Mouse (Mus musculus) midbrain, embryonic 14.5 days (tissue): ENCODE data around the gene B4galnt3. TPM values are rescaled to one million over a fixed set of nuclear protein-coding genes. Genes with fewer than 3 reads are reported as not detected.

Experiments used
- ATAC-seq: fragments of 200-750 bp; cut with Nextera tagmentation; 2 replicates; pipeline ENCODE4 v1.8.0; 2017; ENCODE audit warnings: moderate number of reproducible peaks, moderate library complexity; ENCODE audit not compliant: low FRiP score, low TSS enrichment
- DNase-seq: peaks from one replicate; pipeline ENCODE4 v3.0.0-alpha.2; 2015
- H3K27ac ChIP-seq: fragments of 300-500 bp; sonication (generic); replicated peaks from 2 replicates; pipeline ENCODE4 v1.5.1; 2014; ENCODE audit warnings: mild to moderate bottlenecking, low read depth, low read length, moderate library complexity
- H3K27me3 ChIP-seq: fragments of 300-500 bp; sonication (generic); 2 replicates; pipeline ENCODE4 v1.6.1; 2014; ENCODE audit warnings: low read length, control low read depth, mixed read lengths; ENCODE audit not compliant: control insufficient read depth, insufficient read depth
- H3K36me3 ChIP-seq: fragments of 300-500 bp; sonication (generic); 2 replicates; pipeline ENCODE4 v1.6.1; 2014; ENCODE audit warnings: low read length, control low read depth; ENCODE audit not compliant: control insufficient read depth, insufficient read depth
- H3K4me1 ChIP-seq: fragments of 300-500 bp; sonication (generic); 2 replicates; pipeline ENCODE4 v1.6.1; 2014; ENCODE audit warnings: mild to moderate bottlenecking, antibody characterized with exemption, low read length, control low read depth; ENCODE audit not compliant: control insufficient read depth, insufficient read depth
- H3K4me2 ChIP-seq: fragments of 300-500 bp; sonication (generic); 2 replicates; pipeline ENCODE4 v1.6.1; 2014; ENCODE audit warnings: mild to moderate bottlenecking, low read length, moderate library complexity
- H3K4me3 ChIP-seq: fragments of 300-500 bp; sonication (generic); replicated peaks from 2 replicates; pipeline ENCODE4 v1.5.1; 2014; ENCODE audit warnings: low read depth, low read length
- H3K9ac ChIP-seq: fragments of 300-500 bp; sonication (generic); replicated peaks from 2 replicates; pipeline ENCODE4 v1.6.1; 2014; ENCODE audit warnings: mild to moderate bottlenecking, low read length, moderate library complexity
- H3K9me3 ChIP-seq: fragments of 300-500 bp; sonication (generic); 2 replicates; pipeline ENCODE4 v1.6.1; 2016; ENCODE audit warnings: low read length, control low read depth, mixed read lengths; ENCODE audit not compliant: control insufficient read depth
- WGBS: fragments of 180-500 bp; shearing (Covaris S2); extraction: QIAGEN DNeasy Blood & Tissue Kit; methylation state at CpG from one replicate; pipeline ENCODE4 v1.1.7; 2014; 5-methylcytosine and 5-hydroxymethylcytosine counted together
- polyA plus RNA-seq: library from polyadenylated mRNA; unstranded; fragments of >200 nt; fragmentation: Nextera tagmentation; extraction: Ambion mirVana; gene quantifications from 2 replicates; pipeline ENCODE4 v1.2.1, GENCODE M21; 2014

The B4galnt3 gene
- polyA plus RNA-seq, 1 experiment from 2014 or later: not detected

DNA sequence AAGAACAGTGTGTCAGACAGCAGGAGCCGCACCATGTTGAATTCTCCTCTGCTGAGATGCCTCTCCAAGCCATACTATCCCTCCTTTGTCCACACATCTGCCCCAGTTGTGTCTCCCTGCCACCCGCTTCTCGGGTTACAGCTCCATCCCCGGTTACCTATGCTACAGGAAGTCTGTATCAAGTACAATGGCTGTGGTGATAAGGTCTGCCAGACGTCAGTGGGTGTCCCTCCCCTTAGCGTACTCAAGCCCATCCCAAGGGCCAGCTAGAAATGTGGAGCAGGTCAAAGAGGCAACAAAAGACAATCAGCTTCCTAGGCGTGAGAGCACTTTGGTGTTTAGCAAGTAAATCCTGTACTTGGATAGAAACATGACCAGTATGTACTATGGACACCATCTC lies 5.8 kb downstream of the B4galnt3 start:
- Histone ChIP-seq H3K27me3 (peaks cover 11% of the 10 kb centered on the region), H3K4me2 (no peak overlapping the region), H3K27ac (no peak overlapping the region), H3K4me3 (no peak overlapping the region), H3K9ac (no peak overlapping the region), H3K36me3 (no peaks in the 10 kb centered on the region), H3K4me1 (no peaks in the 10 kb centered on the region), H3K9me3 (no peaks in the 10 kb centered on the region)
- ATAC-seq (no peak), DNase-seq (no peak)
- WGBS: 48% methylated on average over 7 of the region's 7 CpGs

DNA sequence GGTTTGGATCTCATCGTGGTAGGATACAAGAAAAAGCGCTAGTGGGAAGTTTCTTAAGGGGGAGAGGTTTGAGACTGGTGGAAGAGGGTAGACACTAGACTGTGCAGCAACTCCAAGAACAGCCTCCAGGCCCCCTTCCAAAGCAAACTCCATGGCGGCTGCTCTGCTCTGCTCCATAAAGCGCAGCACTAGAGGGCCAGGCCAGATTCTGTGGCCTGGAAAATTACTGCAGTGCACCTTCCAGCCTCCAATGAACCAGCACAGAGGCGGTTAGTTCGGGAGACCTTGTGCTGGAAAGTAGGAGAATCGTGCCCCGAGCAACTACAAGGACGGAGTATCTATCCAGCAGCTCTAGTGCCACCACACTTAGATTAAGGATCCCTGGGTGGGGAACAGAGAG lies 7.1 kb downstream of the B4galnt3 start:
- Histone ChIP-seq H3K9me3 (no peaks in the 10 kb centered on the region), H3K36me3 (no peaks in the 10 kb centered on the region), H3K9ac (no peak overlapping the region), H3K4me2 (no peak overlapping the region), H3K4me1 (no peaks in the 10 kb centered on the region), H3K27ac (no peak overlapping the region), H3K4me3 (no peak overlapping the region), H3K27me3 (no peaks in the 10 kb centered on the region)
- ATAC-seq (no peak), DNase-seq (no peak)
- 85% methylated on average over 9 of the region's 9 CpGs for WGBS

DNA sequence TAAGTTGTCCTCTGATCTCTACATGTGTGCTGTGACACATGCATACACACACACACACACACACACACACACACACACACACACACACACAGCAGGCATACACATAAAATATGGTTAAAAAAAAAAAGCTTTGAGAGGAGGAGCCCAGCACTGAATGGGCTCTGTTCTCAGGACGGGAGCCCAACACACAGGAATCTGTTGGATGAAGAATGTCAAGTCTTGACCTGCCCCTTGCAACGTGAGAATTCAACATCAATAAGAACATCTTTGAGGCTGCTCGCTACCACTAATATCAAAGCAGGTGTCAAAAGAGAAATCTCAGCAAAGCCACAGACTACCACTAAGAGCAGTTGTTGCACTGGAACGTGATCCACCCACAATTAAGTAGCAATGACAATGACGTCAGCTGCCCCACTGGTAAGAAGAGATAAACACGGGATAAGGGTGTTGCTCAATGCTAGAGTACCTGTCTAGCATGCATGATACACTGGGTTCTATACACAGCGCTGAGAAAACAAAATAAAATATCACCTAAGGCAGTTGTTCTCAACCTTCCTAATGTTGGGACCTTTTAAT lies 17.4 kb downstream of the B4galnt3 start:
- DNase-seq: no peak
- no peak for ATAC-seq
- no peaks in the 10 kb centered on the region for H3K27me3 ChIP-seq
- no peaks in the 10 kb centered on the region for H3K36me3 ChIP-seq
- no peak overlapping the region for H3K27ac ChIP-seq
- no peak overlapping the region for H3K4me3 ChIP-seq
- H3K4me1 ChIP-seq: no peaks in the 10 kb centered on the region
- no peak overlapping the region for H3K4me2 ChIP-seq
- H3K9ac ChIP-seq: no peak overlapping the region
- H3K9me3 ChIP-seq: no peaks in the 10 kb centered on the region
- WGBS: 86% methylated on average over 7 of the region's 7 CpGs

DNA sequence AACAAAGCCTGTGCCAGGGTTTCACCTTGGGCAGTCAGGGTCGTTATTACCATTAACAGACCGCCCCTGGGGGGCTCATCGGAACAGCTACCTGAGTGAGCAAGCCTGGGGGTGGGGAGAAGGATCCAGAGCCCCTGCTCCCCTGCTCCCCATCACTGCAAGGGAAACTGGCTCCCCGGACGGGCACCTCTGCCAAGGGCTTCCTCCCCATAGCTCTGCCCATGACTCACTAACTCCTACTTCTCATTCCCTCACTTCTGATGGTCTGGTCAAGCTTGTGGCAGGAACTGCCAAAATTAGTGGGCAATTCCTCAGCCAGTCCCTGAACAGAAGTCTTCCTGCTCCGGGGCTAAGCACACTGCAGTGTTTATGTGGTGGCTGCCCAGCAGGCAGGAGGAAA lies 19.1 kb downstream of the B4galnt3 start:
- H3K9ac ChIP-seq: no peak overlapping the region
- DNase-seq (no peak), ATAC-seq (no peak)
- H3K36me3 ChIP-seq: no peaks in the 10 kb centered on the region
- WGBS: 73% methylated on average over 6 of the region's 6 CpGs
- H3K27me3 ChIP-seq: no peaks in the 10 kb centered on the region
- no peak overlapping the region for H3K27ac ChIP-seq
- H3K4me3 ChIP-seq: no peak overlapping the region
- H3K9me3 ChIP-seq: no peaks in the 10 kb centered on the region
- H3K4me1 ChIP-seq: no peaks in the 10 kb centered on the region
- H3K4me2 ChIP-seq: no peak overlapping the region

DNA sequence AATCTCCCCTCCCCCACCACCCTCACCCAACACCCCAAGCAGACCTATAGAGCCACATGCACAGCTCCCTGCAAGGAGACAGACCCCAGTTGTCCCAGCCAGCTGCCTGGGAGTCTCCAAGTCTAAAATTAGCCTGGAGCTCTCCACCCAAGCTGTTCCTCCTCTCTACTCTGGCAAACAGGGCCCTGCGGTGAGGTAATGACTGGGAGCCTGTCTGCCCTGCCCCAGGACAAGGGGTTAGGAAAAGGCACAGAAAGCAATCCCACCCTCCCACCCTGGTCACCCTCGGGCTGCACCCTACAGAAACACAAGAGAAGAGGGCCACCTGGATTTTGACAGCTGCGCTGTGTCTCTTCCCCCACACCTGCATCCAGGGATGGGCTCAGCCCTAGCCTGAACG lies 19.5 kb downstream of the B4galnt3 start:
- 70% methylated on average over 4 of the region's 4 CpGs for WGBS
- Histone ChIP-seq H3K9me3 (no peaks in the 10 kb centered on the region), H3K27ac (no peak overlapping the region), H3K4me2 (no peak overlapping the region), H3K4me3 (no peak overlapping the region), H3K9ac (no peak overlapping the region), H3K36me3 (no peaks in the 10 kb centered on the region), H3K4me1 (no peaks in the 10 kb centered on the region), H3K27me3 (no peaks in the 10 kb centered on the region)
- ATAC-seq (no peak), DNase-seq (no peak)

DNA sequence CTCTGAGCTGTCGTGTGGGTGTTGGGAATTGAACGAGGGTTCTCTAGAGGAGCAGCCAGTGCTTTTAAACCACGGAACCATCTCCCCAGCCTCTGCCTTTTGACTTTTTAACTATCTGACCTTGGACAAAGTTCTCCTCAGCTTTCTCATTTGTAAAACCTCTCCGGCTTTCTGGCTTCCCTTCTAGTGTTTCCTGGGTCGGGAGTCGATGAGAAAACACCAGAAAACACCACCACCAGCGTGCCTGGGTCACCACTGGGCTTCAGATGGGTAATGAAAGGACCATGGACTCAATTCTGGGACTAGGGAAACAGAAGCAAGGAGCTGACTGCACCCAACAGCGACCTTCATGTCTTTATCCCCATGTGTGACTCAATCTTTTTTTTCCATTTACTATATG lies 20.2 kb downstream of the B4galnt3 start:
- WGBS: 82% methylated on average over 8 of the region's 8 CpGs
- Histone ChIP-seq H3K27me3 (no peaks in the 10 kb centered on the region), H3K9ac (no peak overlapping the region), H3K4me1 (no peaks in the 10 kb centered on the region), H3K4me2 (no peak overlapping the region), H3K9me3 (no peaks in the 10 kb centered on the region), H3K36me3 (no peaks in the 10 kb centered on the region), H3K27ac (no peak overlapping the region), H3K4me3 (no peak overlapping the region)
- no peak for DNase-seq
- ATAC-seq: no peak

DNA sequence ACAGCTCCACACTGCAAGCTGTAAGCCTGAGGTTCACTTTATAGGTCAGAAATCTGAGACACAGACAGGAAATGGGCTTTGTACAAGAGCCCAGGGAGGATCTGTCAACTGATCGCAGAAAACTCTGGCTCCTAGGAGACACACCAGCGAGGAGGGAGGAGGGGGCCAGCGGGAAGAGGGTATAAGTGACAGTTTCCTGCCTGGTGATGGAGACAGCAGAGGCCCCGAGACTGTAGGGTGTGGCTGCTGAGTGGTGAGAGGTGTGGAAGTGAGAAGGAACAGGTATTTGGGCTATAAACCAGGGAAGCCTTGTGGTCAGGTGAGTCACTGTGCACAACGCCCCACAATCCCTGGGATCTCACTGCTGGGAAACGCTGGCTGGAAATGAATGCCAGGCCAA lies 30.2 kb downstream of the B4galnt3 start:
- Histone ChIP-seq H3K4me3 (no peak overlapping the region), H3K4me2 (no peak overlapping the region), H3K27ac (no peak overlapping the region), H3K9me3 (no peaks in the 10 kb centered on the region), H3K36me3 (no peaks in the 10 kb centered on the region), H3K27me3 (no peaks in the 10 kb centered on the region), H3K4me1 (no peaks in the 10 kb centered on the region), H3K9ac (no peak overlapping the region)
- DNase-seq (no peak), ATAC-seq (no peak)
- WGBS: 80% methylated on average over 6 of the region's 6 CpGs

DNA sequence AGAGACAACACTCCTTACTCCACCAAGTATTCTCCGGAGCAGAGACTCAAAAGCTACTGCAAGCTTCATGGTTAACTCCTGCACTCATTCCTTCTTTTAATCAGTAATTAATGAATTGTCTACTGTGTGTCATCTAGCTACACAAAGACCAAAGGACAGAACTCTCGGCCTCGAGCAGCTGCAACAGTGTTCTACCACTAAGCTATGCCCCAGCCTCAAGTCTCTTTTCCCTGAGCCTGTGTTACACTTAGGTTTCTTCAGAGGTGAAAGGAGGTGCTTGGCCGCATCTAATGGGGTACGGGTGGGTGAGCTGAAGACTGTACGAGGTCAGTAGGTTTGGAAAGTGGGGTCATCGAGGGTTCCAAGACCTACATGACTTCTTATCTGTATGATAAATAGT lies 30.8 kb downstream of the B4galnt3 start:
- WGBS: 86% methylated on average over 7 of the region's 7 CpGs
- no peak overlapping the region for H3K9ac ChIP-seq
- no peak overlapping the region for H3K27ac ChIP-seq
- H3K36me3 ChIP-seq: no peaks in the 10 kb centered on the region
- no peaks in the 10 kb centered on the region for H3K4me1 ChIP-seq
- ATAC-seq (no peak), DNase-seq (no peak)
- H3K27me3 ChIP-seq: no peaks in the 10 kb centered on the region
- no peak overlapping the region for H3K4me3 ChIP-seq
- no peak overlapping the region for H3K4me2 ChIP-seq
- no peaks in the 10 kb centered on the region for H3K9me3 ChIP-seq

DNA sequence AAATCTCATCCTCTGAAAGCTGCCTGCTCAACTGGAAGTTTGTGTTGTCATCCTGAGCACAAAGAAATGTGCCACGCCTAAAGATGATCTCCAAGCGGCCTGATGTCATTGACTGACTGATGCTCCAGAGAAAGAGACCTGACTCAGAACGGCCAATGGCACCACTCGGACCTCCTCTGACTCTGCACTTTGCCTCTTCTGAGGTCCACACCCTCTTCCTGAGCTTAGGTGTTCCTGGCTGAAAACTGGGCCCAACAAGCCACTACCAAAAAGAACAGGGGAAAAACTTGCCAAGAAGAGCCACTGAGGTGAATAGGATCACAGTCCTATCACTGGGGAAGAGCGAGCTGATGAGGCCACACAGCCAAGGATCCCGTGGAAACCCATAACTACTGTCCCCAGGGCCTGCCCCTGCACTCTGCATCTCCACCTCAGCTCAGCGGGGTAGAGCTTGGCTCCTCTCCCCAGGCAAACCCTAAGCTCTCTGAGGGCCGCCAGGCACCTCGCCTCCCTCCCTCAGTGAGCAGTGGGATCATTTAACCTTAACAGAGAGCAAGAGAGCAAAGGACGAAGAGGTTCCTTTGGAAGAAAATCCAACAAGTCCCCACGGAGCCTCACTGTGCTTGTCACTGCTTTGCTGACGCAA lies 31.4 kb downstream of the B4galnt3 start:
- 54% methylated on average over 12 of the region's 12 CpGs for WGBS

More for the DNA sequence above, 31.4 kb downstream of the B4galnt3 start:
- Histone ChIP-seq H3K36me3 (no peaks in the 10 kb centered on the region), H3K4me3 (no peak overlapping the region), H3K4me1 (no peaks in the 10 kb centered on the region), H3K27ac (no peak overlapping the region), H3K9me3 (no peaks in the 10 kb centered on the region), H3K27me3 (no peaks in the 10 kb centered on the region), H3K4me2 (no peak overlapping the region), H3K9ac (no peak overlapping the region)
- ATAC-seq: no peak
- DNase-seq: no peak
